9 mouse cellular contexts compared by ENCODE assay signal in the genomic region with DNA sequence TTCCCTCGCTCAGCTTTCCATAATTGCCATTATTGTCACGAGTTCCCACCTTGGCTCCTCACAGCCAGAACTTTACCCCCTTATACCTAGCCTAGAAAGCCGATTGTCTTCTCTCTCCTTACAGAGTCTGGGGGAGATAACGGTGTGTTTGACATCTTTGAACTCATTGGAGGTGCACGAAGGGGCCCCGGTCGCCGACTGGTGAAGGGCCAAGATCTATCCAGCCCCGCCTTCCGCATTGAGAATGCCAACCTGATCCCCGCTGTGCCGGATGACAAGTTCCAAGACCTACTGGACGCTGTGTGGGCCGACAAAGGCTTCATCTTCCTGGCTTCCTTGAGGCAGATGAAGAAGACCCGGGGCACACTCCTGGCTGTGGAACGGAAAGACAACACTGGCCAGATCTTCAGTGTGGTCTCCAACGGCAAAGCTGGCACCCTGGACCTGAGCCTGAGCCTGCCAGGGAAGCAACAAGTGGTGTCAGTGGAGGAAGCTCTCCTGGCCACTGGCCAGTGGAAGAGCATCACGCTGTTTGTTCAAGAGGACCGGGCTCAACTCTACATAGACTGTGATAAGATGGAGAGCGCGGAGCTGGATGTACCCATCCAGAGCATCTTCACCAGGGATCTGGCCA. TPM values are rescaled to one million over a fixed set of nuclear protein-coding genes. Genes with fewer than 3 reads are reported as not detected.
DNase-seq lines count a peak whose midpoint lies in the region; ATAC-seq and TF ChIP-seq lines count a peak whose summit lies in the region.
"Had no signal": no experiment of that assay in that cellular context is flagged by ENCODE, and none has a peak within 500 bp of the region (broad histone marks: within the 10 kb centered on the region; RNA-seq: fewer than 3 reads in every experiment).

No protein-coding gene starts in this region.

- H3K4me2 ChIP-seq in neural tube, embryonic 11.5 days (ENCODE audit: low read depth), result peak overlapping the region; percentile 79
- peak overlapping the region; percentile 77 for H3K4me2 ChIP-seq in hindbrain, embryonic 16.5 days (ENCODE audit: low read length)
- peak overlapping the region; percentile 80 for H3K4me2 ChIP-seq in lung, embryonic 14.5 days

- no peaks in the 10 kb centered on the region for H3K36me3 ChIP-seq in neural tube, embryonic 11.5 days (ENCODE audit: control insufficient read depth, insufficient read depth, low read length)
- no peaks in the 10 kb centered on the region for H3K36me3 ChIP-seq in hindbrain, embryonic 16.5 days (ENCODE audit: control insufficient read depth, insufficient read depth, low read length)
- peaks cover 51% of the 10 kb centered on the region for H3K36me3 ChIP-seq in lung, embryonic 14.5 days (ENCODE audit: insufficient read depth)

- no peak for TF ChIP-seq CTCF in lung, embryonic 14.5 days (IDR thresholded peaks at IDR 0.05; ENCODE audit: low read depth)

- DNase-seq in neural tube, embryonic 11.5 days (ENCODE audit: low spot score), result no peak
- no peak for DNase-seq in neural tube, embryonic 10.5 days (ENCODE audit: extremely low spot score, low spot score)
- DNase-seq in lung, embryonic 14.5 days, result peak; percentile 62
- peak; percentile 58 for DNase-seq in testis, postnatal 10 days (ENCODE audit: low spot score)
- no peak for DNase-seq in thymus, postnatal 0 days (ENCODE audit: low spot score)
- DNase-seq in spleen, postnatal 14 days (ENCODE audit: low spot score in 2 of 2), result no peak
- DNase-seq in c-Kit-positive CD71-positive TER-119-positive erythroid progenitor cells, embryonic 14.5 days (ENCODE audit: low spot score), result no peak

- 61% methylated on average over 21 of the region's 21 CpGs for WGBS in neural tube, embryonic 11.5 days
- 49% methylated on average over 21 of the region's 21 CpGs for WGBS in hindbrain, embryonic 16.5 days
- 25% methylated on average over 21 of the region's 21 CpGs for WGBS in lung, embryonic 14.5 days

- peak overlapping the region; percentile 43 for H3K4me3 ChIP-seq in neural tube, embryonic 11.5 days (ENCODE audit: low read depth, low read length)
- peak overlapping the region; percentile 59 for H3K4me3 ChIP-seq in hindbrain, embryonic 16.5 days (ENCODE audit: low read length)
- peak overlapping the region; percentile 64 for H3K4me3 ChIP-seq in lung, embryonic 14.5 days (ENCODE audit: low read depth, low read length)

- 0 out of 2 replicates have a peak, but pooled peaks cover 4% of the 10 kb centered on the region for H3K4me1 ChIP-seq in neural tube, embryonic 11.5 days (ENCODE audit: control insufficient read depth, insufficient read depth, low read length)
- peaks cover 13% of the 10 kb centered on the region for H3K4me1 ChIP-seq in hindbrain, embryonic 16.5 days (ENCODE audit: control insufficient read depth, insufficient read depth, low read depth, low read length)
- peaks cover 15% of the 10 kb centered on the region for H3K4me1 ChIP-seq in lung, embryonic 14.5 days (ENCODE audit: insufficient read depth)

- H3K27ac ChIP-seq in neural tube, embryonic 11.5 days (ENCODE audit: low read depth, low read length), result no peak overlapping the region
- no peak overlapping the region for H3K27ac ChIP-seq in hindbrain, embryonic 16.5 days (ENCODE audit: low read depth, low read length)
- peak overlapping the region; percentile 82 for H3K27ac ChIP-seq in lung, embryonic 14.5 days (ENCODE audit: low read depth)

- H3K9ac ChIP-seq in neural tube, embryonic 11.5 days (ENCODE audit: low read length), result no peak overlapping the region
- H3K9ac ChIP-seq in hindbrain, embryonic 16.5 days (ENCODE audit: low read depth, low read length), result no peak overlapping the region
- peak overlapping the region; percentile 79 for H3K9ac ChIP-seq in lung, embryonic 14.5 days

- no peak for ATAC-seq in neural tube, embryonic 11.5 days (ENCODE audit: insufficient read depth, low FRiP score, low TSS enrichment)
- ATAC-seq in hindbrain, embryonic 16.5 days, result no peak
- no peak for ATAC-seq in lung, embryonic 14.5 days (ENCODE audit: insufficient read depth)
- ATAC-seq: Patski had no signal

- H3K27me3 ChIP-seq in neural tube, embryonic 11.5 days (ENCODE audit: control insufficient read depth, insufficient read depth, low read length), result 0 out of 2 replicates have a peak, but pooled peaks cover 5% of the 10 kb centered on the region
- peaks cover 3% of the 10 kb centered on the region; the same call in 1 of the 2 replicates for H3K27me3 ChIP-seq in hindbrain, embryonic 16.5 days (replicated peaks; ENCODE audit: control insufficient read depth, insufficient read depth, low read length)
- H3K27me3 ChIP-seq in lung, embryonic 14.5 days (ENCODE audit: insufficient read depth, low read length), result no peaks in the 10 kb centered on the region
- H3K27me3 ChIP-seq: Patski had no signal

- H3K9me3 ChIP-seq in neural tube, embryonic 11.5 days (ENCODE audit: control insufficient read depth, low read length), result no peaks in the 10 kb centered on the region
- no peaks in the 10 kb centered on the region for H3K9me3 ChIP-seq in hindbrain, embryonic 16.5 days (ENCODE audit: control insufficient read depth, low read length)
- H3K9me3 ChIP-seq in lung, embryonic 14.5 days (ENCODE audit: low read depth, low read length), result no peaks in the 10 kb centered on the region

RNA-seq across cellular contexts. Expression of gene Thbs1, which starts 1.3 kb away (rescaled TPM):
- polyA plus RNA-seq in neural tube, embryonic 11.5 days (2014; fragmentation: Nextera tagmentation; extraction: Ambion mirVana), result 34.9 and 36.9 TPM in 2 replicates
- 6.2 and 8.9 TPM in 2 replicates for polyA plus RNA-seq in hindbrain, embryonic 16.5 days (2015; fragmentation: Nextera tagmentation; extraction: Ambion mirVana)
- polyA plus RNA-seq in lung, embryonic 14.5 days (2014; fragmentation: Nextera tagmentation; extraction: Ambion mirVana), result 248 and 287 TPM in 2 replicates
- polyA plus RNA-seq in thymus, postnatal 0 days (2015; fragmentation: Nextera tagmentation; extraction: Ambion mirVana), result 1.5 and 1.8 TPM in 2 replicates

Comparison
In these comparisons a context has a peak if more than half of its experiments do, and no peak if none do; other contexts are left out.
1. DNase-seq: peak in lung, embryonic 14.5 days (single experiment) and testis, postnatal 10 days (single experiment); none in neural tube, embryonic 11.5 days (single experiment), neural tube, embryonic 10.5 days (single experiment), thymus, postnatal 0 days (single experiment), spleen, postnatal 14 days (0 of 2) and c-Kit-positive CD71-positive TER-119-positive erythroid progenitor cells, embryonic 14.5 days (single experiment).
2. Peak in every context shown above with its lines, with median percentiles within 50 percentile points of each other: H3K4me2 ChIP-seq and H3K4me3 ChIP-seq.